In the genomic region with DNA sequence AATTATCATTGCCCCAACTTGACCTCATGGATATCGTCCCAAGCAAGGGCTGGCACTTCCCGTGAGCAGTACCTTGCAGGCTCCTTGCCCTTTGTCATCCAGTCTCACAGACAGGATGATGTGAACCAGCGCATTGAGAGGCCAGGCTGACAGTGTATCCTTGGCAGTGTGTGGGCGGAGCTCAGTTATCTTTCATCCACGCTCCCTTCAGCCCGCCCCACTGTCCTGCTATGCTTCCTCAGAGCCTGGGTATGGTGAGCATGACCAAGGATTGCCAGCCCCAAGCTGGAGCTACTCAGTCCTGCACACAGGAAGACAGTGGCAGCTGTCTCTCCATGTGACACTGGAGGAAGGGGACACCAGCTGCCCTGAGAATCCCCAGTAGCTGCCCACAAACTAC, we compare ENCODE assay signal across 24 mouse cellular contexts.
DNase-seq lines count a peak whose midpoint lies in the region; ATAC-seq and TF ChIP-seq lines count a peak whose summit lies in the region.
"Had no signal": no experiment of that assay in that cellular context is flagged by ENCODE, and none has a peak within 500 bp of the region (broad histone marks: within the 10 kb centered on the region; RNA-seq: fewer than 3 reads in every experiment).

No protein-coding gene starts in this region.

- H3K4me3 ChIP-seq in embryonic facial prominence, embryonic 15.5 days (replicated peaks): no peak overlapping the region
- H3K4me3 ChIP-seq in embryonic facial prominence, embryonic 10.5 days: no peak overlapping the region
- no peak overlapping the region for H3K4me3 ChIP-seq in G1E (ENCODE audit: low read depth, low read length)
- H3K4me3 ChIP-seq in liver, embryonic 15.5 days (replicated peaks): no peak overlapping the region
- no peak overlapping the region for H3K4me3 ChIP-seq in hindbrain, postnatal 0 days (ENCODE audit: low read length)
- H3K4me3 ChIP-seq: embryonic facial prominence, embryonic 12.5 days; forebrain, embryonic 10.5 days; limb, embryonic 15.5 days; neural tube, embryonic 13.5 days had no signal

- H3K27ac ChIP-seq in embryonic facial prominence, embryonic 15.5 days (replicated peaks): no peak overlapping the region
- no peak overlapping the region for H3K27ac ChIP-seq in embryonic facial prominence, embryonic 10.5 days (replicated peaks)
- H3K27ac ChIP-seq in liver, embryonic 15.5 days (replicated peaks): peak overlapping the region; percentile 58; the same call in 1 of the 2 replicates
- H3K27ac ChIP-seq in hindbrain, postnatal 0 days: no peak overlapping the region
- H3K27ac ChIP-seq: embryonic facial prominence, embryonic 12.5 days; forebrain, embryonic 10.5 days; limb, embryonic 15.5 days; neural tube, embryonic 13.5 days had no signal

- H3K4me2 ChIP-seq in embryonic facial prominence, embryonic 15.5 days (replicated peaks): no peak overlapping the region
- H3K4me2 ChIP-seq in liver, embryonic 15.5 days: peak overlapping the region; percentile 28; the same call in 1 of the 2 replicates
- H3K4me2 ChIP-seq in hindbrain, postnatal 0 days (ENCODE audit: low read depth, low read length): no peak overlapping the region
- H3K4me2 ChIP-seq: embryonic facial prominence, embryonic 12.5 days; limb, embryonic 15.5 days; midbrain, embryonic 11.5 days; neural tube, embryonic 13.5 days had no signal

- H3K36me3 ChIP-seq in embryonic facial prominence, embryonic 15.5 days: peaks cover 69% of the 10 kb centered on the region
- H3K36me3 ChIP-seq in embryonic facial prominence, embryonic 10.5 days (replicated peaks): peaks cover 99% of the 10 kb centered on the region
- peaks cover 95% of the 10 kb centered on the region for H3K36me3 ChIP-seq in G1E (replicated peaks)
- H3K36me3 ChIP-seq in liver, embryonic 15.5 days (replicated peaks): peaks cover 100% of the 10 kb centered on the region
- H3K36me3 ChIP-seq in hindbrain, postnatal 0 days (ENCODE audit: insufficient read depth, low read length): peaks cover 58% of the 10 kb centered on the region

- TF ChIP-seq CTCF in G1E (IDR thresholded peaks at IDR 0.05; ENCODE audit: low read depth, low read length): no peak
- TF ChIP-seq CTCF in hindbrain, postnatal 0 days (IDR thresholded peaks at IDR 0.05; ENCODE audit: low read depth): no peak

- no peak for DNase-seq in embryonic facial prominence, embryonic 10.5 days (ENCODE audit: low spot score)
- no peak for DNase-seq in G1E (ENCODE audit: low spot score)
- no peak for DNase-seq in right cerebral cortex, postnatal 25 days
- no peak for DNase-seq in hindbrain, postnatal 0 days (ENCODE audit: low spot score)
- DNase-seq in kidney, postnatal 25 days: no peak
- DNase-seq: cerebellum, adult 18-20 months; gastrocnemius, postnatal 25 days; heart, postnatal 4 days; kidney, adult 2 months; kidney, postnatal 36 days; lung, postnatal 14 days; right cerebral cortex, postnatal 14 days; thymus, postnatal 4 days had no signal

- H3K27me3 ChIP-seq in embryonic facial prominence, embryonic 15.5 days: no peaks in the 10 kb centered on the region
- H3K27me3 ChIP-seq in embryonic facial prominence, embryonic 10.5 days (replicated peaks; ENCODE audit: low read depth, poor library complexity, severe bottlenecking): no peaks in the 10 kb centered on the region
- H3K27me3 ChIP-seq in G1E (ENCODE audit: insufficient read depth, low read length): no peaks in the 10 kb centered on the region
- H3K27me3 ChIP-seq in liver, embryonic 15.5 days: no peaks in the 10 kb centered on the region
- no peaks in the 10 kb centered on the region for H3K27me3 ChIP-seq in hindbrain, postnatal 0 days (ENCODE audit: insufficient read depth, low read length)
- H3K27me3 ChIP-seq: embryonic facial prominence, embryonic 12.5 days; limb, embryonic 15.5 days; neural tube, embryonic 13.5 days; Patski had no signal

- H3K9ac ChIP-seq in embryonic facial prominence, embryonic 15.5 days: no peak overlapping the region
- H3K9ac ChIP-seq in liver, embryonic 15.5 days: no peak overlapping the region
- no peak overlapping the region for H3K9ac ChIP-seq in hindbrain, postnatal 0 days (replicated peaks; ENCODE audit: low read length)
- H3K9ac ChIP-seq: embryonic facial prominence, embryonic 12.5 days; limb, embryonic 15.5 days; neural tube, embryonic 13.5 days had no signal

- 0 out of 2 replicates have a peak, but pooled peaks cover 8% of the 10 kb centered on the region for H3K4me1 ChIP-seq in embryonic facial prominence, embryonic 15.5 days
- H3K4me1 ChIP-seq in embryonic facial prominence, embryonic 10.5 days: no peaks in the 10 kb centered on the region
- peaks cover 23% of the 10 kb centered on the region for H3K4me1 ChIP-seq in G1E (ENCODE audit: insufficient read depth, low read depth, low read length)
- peaks cover 22% of the 10 kb centered on the region for H3K4me1 ChIP-seq in liver, embryonic 15.5 days (replicated peaks)
- H3K4me1 ChIP-seq in hindbrain, postnatal 0 days (ENCODE audit: insufficient read depth, low read length): no peaks in the 10 kb centered on the region
- H3K4me1 ChIP-seq: embryonic facial prominence, embryonic 12.5 days; forebrain, embryonic 10.5 days; limb, embryonic 15.5 days; neural tube, embryonic 13.5 days had no signal

- H3K9me3 ChIP-seq in embryonic facial prominence, embryonic 15.5 days (replicated peaks): no peaks in the 10 kb centered on the region
- H3K9me3 ChIP-seq in embryonic facial prominence, embryonic 10.5 days: no peaks in the 10 kb centered on the region
- no peaks in the 10 kb centered on the region for H3K9me3 ChIP-seq in G1E (replicated peaks)
- H3K9me3 ChIP-seq in liver, embryonic 15.5 days (replicated peaks): no peaks in the 10 kb centered on the region
- H3K9me3 ChIP-seq in hindbrain, postnatal 0 days (ENCODE audit: low read length): no peaks in the 10 kb centered on the region
- H3K9me3 ChIP-seq: embryonic facial prominence, embryonic 12.5 days; forebrain, embryonic 10.5 days; limb, embryonic 15.5 days; neural tube, embryonic 13.5 days had no signal

- ATAC-seq in embryonic facial prominence, embryonic 15.5 days (ENCODE audit: insufficient number of reproducible peaks, low FRiP score, low TSS enrichment, low read depth): 0 out of 2 replicates have a peak, but pooled peaks have one; percentile 22
- peak; percentile 56 for ATAC-seq in G1E (ENCODE audit: extremely low read depth, insufficient number of reproducible peaks, low FRiP score, poor library complexity, severe bottlenecking)
- ATAC-seq in common myeloid progenitor, adult 5-6 weeks (replicated peaks; ENCODE audit: low read depth, poor library complexity, severe bottlenecking): peak; percentile 53; the same call in 1 of the 2 replicates
- peak; percentile 87 for ATAC-seq in liver, embryonic 15.5 days (ENCODE audit: insufficient read depth)
- no peak; the same call in 1 of the 2 replicates for ATAC-seq in hindbrain, postnatal 0 days
- ATAC-seq: activated CD4-positive, CD25-positive, alpha-beta regulatory T cell, adult 4 months; hindbrain, embryonic 16.5 days; Patski had no signal

- 79% methylated on average over 6 of the region's 6 CpGs for WGBS in embryonic facial prominence, embryonic 15.5 days
- WGBS in embryonic facial prominence, embryonic 10.5 days: 85% methylated on average over 6 of the region's 6 CpGs
- WGBS in liver, embryonic 15.5 days (ENCODE audit: insufficient replicate concordance): 33% methylated on average over 6 of the region's 6 CpGs
- 71% methylated on average over 6 of the region's 6 CpGs for WGBS in hindbrain, postnatal 0 days
